ENCODE assay signal across 28 mouse cellular contexts in genomic region chr4:95670559-95670958, GRCm38 (mm10).
A peak's percentile ranks its signal among the peaks of the same experiment; 100 is the strongest.
DNase-seq lines count a peak whose midpoint lies in the region; ATAC-seq lines count a peak whose summit lies in the region.
"Had no signal": no experiment of that assay in that cellular context is flagged by ENCODE, and none has a peak within 500 bp of the region (broad histone marks: within the 10 kb centered on the region; RNA-seq: fewer than 3 reads in every experiment).

No protein-coding gene starts in this region.

- DNase-seq in midbrain, embryonic 11.5 days (ENCODE audit: low spot score, missing footprints), result no peak
- DNase-seq in heart, postnatal 4 days, result no peak
- DNase-seq in adrenal gland, adult 18-20 months (ENCODE audit: low spot score in 2 of 2), result no peak
- DNase-seq: adrenal gland, adult 2 months; adrenal gland, postnatal 14 days; B cell, adult 2 months; cerebellum, adult 11-12 months; cerebellum, adult 8-10 months; cerebellum, postnatal 10 days; cerebellum, postnatal 36 days; gastrocnemius, postnatal 10 days; gastrocnemius, postnatal 36 days; heart, adult 2 months; heart, postnatal 14 days had no signal

- H3K4me2 ChIP-seq in forebrain, embryonic 16.5 days (ENCODE audit: low read length), result no peak overlapping the region
- no peak overlapping the region for H3K4me2 ChIP-seq in forebrain, embryonic 15.5 days (replicated peaks)
- no peak overlapping the region for H3K4me2 ChIP-seq in midbrain, embryonic 15.5 days
- no peak overlapping the region for H3K4me2 ChIP-seq in midbrain, embryonic 11.5 days
- H3K4me2 ChIP-seq: forebrain, embryonic 12.5 days; heart, embryonic 13.5 days; hindbrain, embryonic 13.5 days; intestine, embryonic 15.5 days had no signal

- WGBS in forebrain, embryonic 16.5 days, result 50% methylated on average over 3 of the region's 3 CpGs
- WGBS in forebrain, embryonic 15.5 days, result 50% methylated on average over 3 of the region's 3 CpGs
- 46% methylated on average over 3 of the region's 3 CpGs for WGBS in midbrain, embryonic 15.5 days
- WGBS in midbrain, embryonic 11.5 days, result 80% methylated on average over 3 of the region's 3 CpGs

- peak; percentile 31 for ATAC-seq in forebrain, embryonic 16.5 days
- no peak for ATAC-seq in forebrain, embryonic 15.5 days (replicated peaks)
- 0 out of 2 replicates have a peak, but pooled peaks have one; percentile 57 for ATAC-seq in midbrain, embryonic 15.5 days (replicated peaks)
- no peak for ATAC-seq in midbrain, embryonic 11.5 days (ENCODE audit: low FRiP score)
- ATAC-seq in common myeloid progenitor, adult 5-6 weeks (replicated peaks; ENCODE audit: low read depth, poor library complexity, severe bottlenecking), result peak; percentile 52
- ATAC-seq: hindbrain, embryonic 16.5 days; intestine, embryonic 15.5 days; Patski had no signal

- no peaks in the 10 kb centered on the region for H3K36me3 ChIP-seq in forebrain, embryonic 16.5 days (ENCODE audit: control insufficient read depth, insufficient read depth)
- no peaks in the 10 kb centered on the region for H3K36me3 ChIP-seq in forebrain, embryonic 15.5 days
- H3K36me3 ChIP-seq in midbrain, embryonic 15.5 days (replicated peaks), result no peaks in the 10 kb centered on the region
- no peaks in the 10 kb centered on the region for H3K36me3 ChIP-seq in midbrain, embryonic 11.5 days (ENCODE audit: control insufficient read depth, insufficient read depth, low read length)
- H3K36me3 ChIP-seq: forebrain, embryonic 12.5 days; G1E; heart, embryonic 10.5 days; heart, embryonic 13.5 days; hindbrain, embryonic 10.5 days; hindbrain, embryonic 13.5 days; intestine, embryonic 15.5 days had no signal

- H3K27me3 ChIP-seq in forebrain, embryonic 16.5 days (replicated peaks; ENCODE audit: control insufficient read depth, insufficient read depth, low read length), result no peaks in the 10 kb centered on the region
- H3K27me3 ChIP-seq in forebrain, embryonic 15.5 days, result no peaks in the 10 kb centered on the region
- no peaks in the 10 kb centered on the region for H3K27me3 ChIP-seq in midbrain, embryonic 15.5 days (replicated peaks)
- H3K27me3 ChIP-seq in midbrain, embryonic 11.5 days (ENCODE audit: control insufficient read depth, insufficient read depth, low read length), result no peaks in the 10 kb centered on the region
- H3K27me3 ChIP-seq: CH12.LX; forebrain, embryonic 12.5 days; heart, embryonic 13.5 days; hindbrain, embryonic 13.5 days; intestine, embryonic 15.5 days; Patski had no signal

- no peak overlapping the region for H3K9ac ChIP-seq in forebrain, embryonic 16.5 days (replicated peaks; ENCODE audit: low read depth, low read length)
- H3K9ac ChIP-seq in forebrain, embryonic 15.5 days (replicated peaks), result no peak overlapping the region
- H3K9ac ChIP-seq in midbrain, embryonic 15.5 days, result no peak overlapping the region
- no peak overlapping the region for H3K9ac ChIP-seq in midbrain, embryonic 11.5 days (ENCODE audit: low read length)
- H3K9ac ChIP-seq: forebrain, embryonic 12.5 days; heart, embryonic 13.5 days; hindbrain, embryonic 13.5 days; intestine, embryonic 15.5 days had no signal

- no peak overlapping the region for H3K4me3 ChIP-seq in forebrain, embryonic 16.5 days (replicated peaks; ENCODE audit: low read length)
- no peak overlapping the region for H3K4me3 ChIP-seq in forebrain, embryonic 15.5 days
- no peak overlapping the region for H3K4me3 ChIP-seq in midbrain, embryonic 15.5 days
- no peak overlapping the region for H3K4me3 ChIP-seq in midbrain, embryonic 11.5 days (ENCODE audit: low read depth, low read length)
- H3K4me3 ChIP-seq: forebrain, embryonic 12.5 days; heart, adult 2 months; heart, embryonic 10.5 days; heart, embryonic 13.5 days; hindbrain, embryonic 10.5 days; hindbrain, embryonic 13.5 days; intestine, embryonic 15.5 days had no signal

- H3K9me3 ChIP-seq in forebrain, embryonic 16.5 days (ENCODE audit: control insufficient read depth, low read length), result no peaks in the 10 kb centered on the region
- H3K9me3 ChIP-seq in forebrain, embryonic 15.5 days, result no peaks in the 10 kb centered on the region
- no peaks in the 10 kb centered on the region for H3K9me3 ChIP-seq in midbrain, embryonic 15.5 days
- H3K9me3 ChIP-seq in midbrain, embryonic 11.5 days (ENCODE audit: control insufficient read depth, low read length), result no peaks in the 10 kb centered on the region
- H3K9me3 ChIP-seq: forebrain, embryonic 12.5 days; G1E; heart, embryonic 10.5 days; heart, embryonic 13.5 days; hindbrain, embryonic 10.5 days; hindbrain, embryonic 13.5 days; intestine, embryonic 15.5 days had no signal

- H3K27ac ChIP-seq in forebrain, embryonic 16.5 days (ENCODE audit: low read length), result no peak overlapping the region
- H3K27ac ChIP-seq in forebrain, embryonic 15.5 days (replicated peaks), result no peak overlapping the region
- H3K27ac ChIP-seq in midbrain, embryonic 15.5 days, result no peak overlapping the region
- H3K27ac ChIP-seq in midbrain, embryonic 11.5 days (ENCODE audit: low read depth, low read length), result no peak overlapping the region
- H3K27ac ChIP-seq: forebrain, embryonic 12.5 days; heart, adult 2 months; heart, embryonic 10.5 days; heart, embryonic 13.5 days; hindbrain, embryonic 10.5 days; hindbrain, embryonic 13.5 days; intestine, embryonic 15.5 days had no signal

- peaks cover 9% of the 10 kb centered on the region; the same call in 1 of the 2 replicates for H3K4me1 ChIP-seq in forebrain, embryonic 16.5 days (replicated peaks; ENCODE audit: control insufficient read depth, insufficient read depth, low read length)
- peaks cover 12% of the 10 kb centered on the region for H3K4me1 ChIP-seq in forebrain, embryonic 15.5 days
- no peaks in the 10 kb centered on the region for H3K4me1 ChIP-seq in midbrain, embryonic 15.5 days
- H3K4me1 ChIP-seq in midbrain, embryonic 11.5 days (ENCODE audit: control insufficient read depth, insufficient read depth, low read length), result no peaks in the 10 kb centered on the region
- H3K4me1 ChIP-seq: heart, embryonic 10.5 days; hindbrain, embryonic 10.5 days; hindbrain, embryonic 13.5 days; intestine, embryonic 15.5 days had no signal

Comparison
In these comparisons a context has a peak if more than half of its experiments do, and no peak if none do; other contexts are left out.
1. ATAC-seq: peak in forebrain, embryonic 16.5 days (single experiment), midbrain, embryonic 15.5 days (single experiment) and common myeloid progenitor, adult 5-6 weeks (single experiment); none in forebrain, embryonic 15.5 days (single experiment) and midbrain, embryonic 11.5 days (single experiment).